Mouse (Mus musculus) kidney, adult 2 months (tissue): ENCODE measurements around the gene Lap3. TPM values are rescaled to one million over a fixed set of nuclear protein-coding genes. Genes with fewer than 3 reads are reported as not detected.
A peak's percentile ranks its signal among the peaks of the same experiment; 100 is the strongest.

Source experiments
- DNase-seq: peaks from one replicate; pipeline ENCODE4 v3.0.0; 2021
- H3K27ac ChIP-seq: fragments of 200-500 bp; 2 replicates; pipeline ENCODE4 v1.5.1; 2012; ENCODE audit warnings: low read depth, low read length, control low read depth, inconsistent platforms; ENCODE audit not compliant: insufficient read depth
- H3K27me3 ChIP-seq: fragments of 200-500 bp; replicated peaks from 2 replicates; pipeline ENCODE4 v1.6.1; 2012; ENCODE audit warnings: mild to moderate bottlenecking, moderate library complexity, low read length, inconsistent platforms; ENCODE audit not compliant: control insufficient read depth, insufficient read depth
- H3K36me3 ChIP-seq: fragments of 200-500 bp; 2 replicates; pipeline ENCODE4 v1.6.1; 2012; ENCODE audit warnings: mild to moderate bottlenecking, moderate library complexity, low read length, inconsistent platforms; ENCODE audit not compliant: control insufficient read depth, insufficient read depth
- H3K4me1 ChIP-seq: fragments of 200-500 bp; 2 replicates; pipeline ENCODE4 v1.6.1; 2011; ENCODE audit warnings: low read length; ENCODE audit not compliant: control insufficient read depth, insufficient read depth
- H3K4me3 ChIP-seq: fragments of 200-500 bp; 2 replicates; pipeline ENCODE4 v1.5.1; 2011; ENCODE audit warnings: mild to moderate bottlenecking, low read depth, low read length, control low read depth; ENCODE audit not compliant: insufficient read depth
- CTCF ChIP-seq: fragments of 200-500 bp; conservative IDR thresholded peaks from 2 replicates; pipeline ENCODE4 v1.5.1; 2011; ENCODE audit warnings: low read depth, mild to moderate bottlenecking, control low read depth, low read length, moderate library complexity, mixed read lengths; ENCODE audit not compliant: insufficient read depth, insufficient read length
- POLR2A ChIP-seq: fragments of 200-500 bp; IDR thresholded peaks from one replicate; pipeline ENCODE4 v1.6.1; 2011; ENCODE audit warnings: low read depth, low read length, control low read depth
- WGBS: fragments of 180-500 bp; shearing (Covaris S2); methylation state at CpG from one replicate; pipeline ENCODE4 v1.1.7; 2018; 5-methylcytosine and 5-hydroxymethylcytosine counted together
- polyA plus RNA-seq: library from polyadenylated mRNA; depleted of rRNA; stranded (reverse); fragments of >200 nt; gene quantifications from 2 replicates; pipeline ENCODE4 v1.2.3, GENCODE M21; 2012

The Lap3 gene
- polyA plus RNA-seq, 1 experiment, result 96.5 TPM

DNA sequence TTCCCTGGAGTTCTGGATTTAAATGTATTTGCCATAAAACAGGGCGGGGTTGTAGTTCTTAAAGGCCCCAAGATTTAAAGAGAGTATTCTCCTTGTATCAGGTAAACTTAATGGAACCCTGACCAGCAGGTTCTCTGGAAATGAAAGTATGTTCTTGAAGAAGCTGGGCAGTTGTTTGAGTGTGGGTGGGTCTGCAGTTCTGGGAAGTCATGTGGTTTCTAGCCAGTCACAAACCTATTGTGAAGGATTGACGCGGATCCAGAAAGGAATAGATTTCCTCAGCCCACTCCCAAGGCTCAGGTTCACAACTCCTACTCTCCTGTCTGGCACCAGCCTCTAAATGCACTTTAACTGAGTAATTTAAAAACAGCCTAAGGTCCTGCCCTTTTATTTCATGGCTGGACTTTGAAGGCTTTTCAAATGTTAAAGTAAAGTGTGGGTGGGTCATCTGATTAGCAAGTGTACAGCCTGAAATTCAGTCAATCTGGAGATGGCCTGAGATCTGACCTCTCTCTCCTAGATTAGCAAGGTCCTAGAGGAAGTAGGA is 2.3 kb downstream of the Lap3 start:
- Histone ChIP-seq H3K27me3 (no peaks in the 10 kb centered on the region), H3K4me1 (peaks cover 10% of the 10 kb centered on the region; the same call in 1 of the 2 replicates), H3K27ac (peak overlapping the region; percentile 27), H3K4me3 (no peak overlapping the region), H3K36me3 (peaks cover under 1% of the 10 kb centered on the region; the same call in 1 of the 2 replicates)
- no peak for TF ChIP-seq CTCF
- no peak for TF ChIP-seq POLR2A
- DNase-seq, result peak; percentile 49
- 61% methylated on average over 3 of the region's 3 CpGs for WGBS

- no peak for TF ChIP-seq POLR2A
- no peak for TF ChIP-seq CTCF
- Histone ChIP-seq H3K4me1 (peaks cover 10% of the 10 kb centered on the region; the same call in 1 of the 2 replicates), H3K27me3 (no peaks in the 10 kb centered on the region), H3K36me3 (peaks cover 2% of the 10 kb centered on the region; the same call in 1 of the 2 replicates), H3K27ac (peak overlapping the region; percentile 35), H3K4me3 (no peak overlapping the region)
- DNase-seq, result peak; percentile 67
Observed at GRCm38 (mm10) chr5:45496042-45496441, 2.9 kb downstream of the Lap3 start.

DNA sequence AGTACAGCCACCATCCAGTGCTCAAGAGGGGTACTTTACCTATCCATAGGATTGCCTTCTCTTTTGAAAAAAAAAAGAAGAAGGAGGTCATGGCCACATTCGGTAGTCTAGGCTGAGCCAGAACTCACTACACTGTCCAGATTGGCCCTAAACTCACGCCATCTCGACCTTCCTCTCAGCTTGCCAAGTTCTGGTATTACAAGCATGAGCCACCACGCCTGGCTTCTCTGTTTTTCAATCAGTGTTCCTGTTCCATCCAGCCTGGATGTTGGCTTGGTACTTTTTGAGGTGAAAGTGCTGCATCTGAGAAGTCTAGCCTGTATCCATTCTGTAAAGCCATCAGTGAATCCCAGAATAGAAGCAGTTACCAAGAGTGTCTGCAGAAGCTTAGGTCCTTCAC is 3.3 kb downstream of the Lap3 start:
- H3K4me1 ChIP-seq, result peaks cover 10% of the 10 kb centered on the region; the same call in 1 of the 2 replicates
- no peaks in the 10 kb centered on the region for H3K27me3 ChIP-seq
- H3K36me3 ChIP-seq, result peaks cover 2% of the 10 kb centered on the region; the same call in 1 of the 2 replicates
- DNase-seq, result peak; percentile 21
- WGBS, result 50% methylated on average over 4 of the region's 4 CpGs
- peak overlapping the region; percentile 35 for H3K27ac ChIP-seq
- TF ChIP-seq POLR2A (no peak), CTCF (no peak)
- H3K4me3 ChIP-seq, result no peak overlapping the region

GRCm38 (mm10) chr5:45496930-45497550 is 3.9 kb downstream of the Lap3 start:
- peak; percentile 59 for DNase-seq
- 46% methylated on average over 12 of the region's 12 CpGs for WGBS
- Histone ChIP-seq H3K4me1 (peaks cover 10% of the 10 kb centered on the region; the same call in 1 of the 2 replicates), H3K27me3 (no peaks in the 10 kb centered on the region), H3K27ac (peak overlapping the region; percentile 35), H3K36me3 (peaks cover 2% of the 10 kb centered on the region; the same call in 1 of the 2 replicates), H3K4me3 (no peak overlapping the region)
- TF ChIP-seq CTCF, result no peak
- TF ChIP-seq POLR2A, result no peak

DNA sequence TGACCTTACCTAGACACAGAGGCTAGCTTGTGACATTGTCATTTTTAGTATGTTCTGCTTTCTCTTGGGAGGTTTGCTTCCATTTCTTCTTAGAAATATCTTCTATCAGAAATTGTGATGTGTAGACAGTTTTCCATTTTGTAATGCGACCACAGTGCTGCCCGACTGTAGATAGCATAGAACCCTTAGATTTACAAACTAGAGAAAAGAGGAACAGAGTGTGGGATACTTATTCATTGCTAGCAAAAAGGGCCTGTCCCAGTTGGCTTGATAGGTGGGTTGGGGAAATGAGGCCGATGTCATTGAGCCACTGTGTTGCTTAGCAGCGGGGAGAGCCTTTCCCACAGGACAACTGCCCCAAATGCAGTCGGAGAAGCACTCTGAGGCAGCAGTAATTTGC is 4.4 kb downstream of the Lap3 start:
- H3K27me3 ChIP-seq, result no peaks in the 10 kb centered on the region
- no peak for DNase-seq
- 82% methylated on average over 5 of the region's 5 CpGs for WGBS
- H3K36me3 ChIP-seq, result peaks cover 4% of the 10 kb centered on the region; the same call in 1 of the 2 replicates
- H3K27ac ChIP-seq, result no peak overlapping the region
- no peak for TF ChIP-seq CTCF
- no peak for TF ChIP-seq POLR2A
- H3K4me3 ChIP-seq, result no peak overlapping the region
- peaks cover 6% of the 10 kb centered on the region; the same call in 1 of the 2 replicates for H3K4me1 ChIP-seq

DNA sequence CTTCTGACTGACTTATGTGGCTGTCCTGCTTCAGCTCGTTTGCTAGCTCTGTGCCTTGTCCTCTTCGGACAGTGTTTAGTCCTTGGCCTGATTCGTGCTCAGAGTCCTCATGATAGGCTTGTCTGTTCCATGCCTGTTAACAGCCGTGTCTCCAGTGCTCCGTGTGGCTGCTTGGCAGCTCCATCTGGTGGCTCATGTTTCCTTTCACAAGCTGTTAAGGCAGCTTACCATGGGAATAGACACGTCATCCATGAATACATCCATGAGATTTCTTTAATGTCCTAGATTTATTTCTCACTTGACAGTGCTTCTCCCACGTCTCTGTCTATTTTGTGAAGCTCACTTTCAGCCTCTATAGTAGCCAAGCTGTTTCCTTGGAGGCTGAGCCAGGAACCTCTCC is 16.9 kb downstream of the Lap3 start:
- WGBS, result 66% methylated on average over 7 of the region's 7 CpGs

GRCm38 (mm10) chr5:45512908-45513307 is 19.7 kb downstream of the Lap3 start:
- H3K4me3 ChIP-seq, result no peak overlapping the region
- peak; percentile 68 for DNase-seq
- no peaks in the 10 kb centered on the region; the same call in 1 of the 2 replicates for H3K36me3 ChIP-seq
- no peaks in the 10 kb centered on the region for H3K27me3 ChIP-seq
- WGBS, result 63% methylated on average over 6 of the region's 6 CpGs
- H3K4me1 ChIP-seq, result peaks cover 11% of the 10 kb centered on the region; the same call in 1 of the 2 replicates
- peak overlapping the region; percentile 59 for H3K27ac ChIP-seq
- no peak for TF ChIP-seq CTCF
- TF ChIP-seq POLR2A, result no peak

More for the DNA sequence above, 16.9 kb downstream of the Lap3 start:
- TF ChIP-seq CTCF (no peak), POLR2A (no peak)
- H3K27ac ChIP-seq, result no peak overlapping the region
- peaks cover 4% of the 10 kb centered on the region for H3K36me3 ChIP-seq
- peaks cover 7% of the 10 kb centered on the region; the same call in 1 of the 2 replicates for H3K4me1 ChIP-seq
- no peak overlapping the region for H3K4me3 ChIP-seq
- no peaks in the 10 kb centered on the region for H3K27me3 ChIP-seq
- DNase-seq, result no peak
